Mouse (Mus musculus) heart, adult 9 months (tissue): ENCODE measurements around the gene Crk.

Source experiments
- DNase-seq, 2 experiments: peaks; one replicate each; pipeline ENCODE4 v3.0.0; 2022; ENCODE audit warnings: low spot score in 2 of 2

The Crk gene

GRCm38 (mm10) chr11:75678747-75679438 lies at the start of gene Crk:
Crk (plus strand) TSS chr11:75679259.
- DNase-seq = peak; percentile 98

DNA sequence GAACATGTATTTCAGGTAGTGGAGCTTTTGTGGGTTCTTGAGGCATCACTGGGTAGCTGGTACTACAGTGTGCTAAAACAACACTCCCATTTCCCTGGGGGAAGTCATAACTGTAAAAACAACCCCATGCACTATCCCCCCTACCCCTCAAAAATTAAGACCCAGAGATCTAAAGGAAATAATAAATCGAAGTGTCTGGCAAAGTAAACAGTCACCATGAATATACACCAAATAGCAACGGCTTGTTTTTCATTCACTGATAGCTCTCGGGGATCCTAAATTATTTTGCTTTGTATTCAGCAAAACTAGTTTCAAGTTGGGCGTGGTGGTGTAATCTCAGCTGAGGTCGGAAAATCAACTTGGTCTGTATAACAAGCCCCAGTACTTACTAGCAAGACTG lies 49.0 kb upstream of the Crk start:
- DNase-seq = no peak

- DNase-seq = peak; percentile 99
Observed at GRCm38 (mm10) chr11:75630645-75631229, 48.3 kb upstream of the Crk start, which contains the start of gene Inpp5k. Inpp5k (plus strand) TSS chr11:75630988.

- DNase-seq = peak in 1 of 2 experiments; percentile 39
Observed at GRCm38 (mm10) chr11:75631561-75632225, 47.4 kb upstream of the Crk start.

- DNase-seq = no peak
Observed at GRCm38 (mm10) chr11:75632921-75633320, 46.1 kb upstream of the Crk start.

DNA sequence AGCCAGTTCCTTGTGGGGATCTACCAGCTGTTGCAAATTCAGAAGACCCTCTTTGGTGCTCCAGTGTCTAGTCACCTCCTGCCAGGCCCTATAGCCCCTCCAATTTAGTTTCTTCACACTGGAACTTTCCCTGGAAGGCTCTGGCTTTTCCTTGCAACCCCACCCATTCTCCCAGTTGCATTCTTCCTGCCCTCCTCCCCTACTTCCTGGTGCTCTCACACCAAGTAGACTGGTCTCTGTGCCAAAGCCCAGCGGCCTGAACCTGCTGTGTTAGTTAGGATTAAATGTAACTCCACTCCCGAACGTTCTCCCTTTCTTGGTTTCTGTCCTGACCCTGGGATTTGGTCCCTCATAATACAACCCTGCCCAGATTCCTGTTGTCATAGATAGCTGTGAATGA lies 44.3 kb upstream of the Crk start:
- DNase-seq = no peak

DNA sequence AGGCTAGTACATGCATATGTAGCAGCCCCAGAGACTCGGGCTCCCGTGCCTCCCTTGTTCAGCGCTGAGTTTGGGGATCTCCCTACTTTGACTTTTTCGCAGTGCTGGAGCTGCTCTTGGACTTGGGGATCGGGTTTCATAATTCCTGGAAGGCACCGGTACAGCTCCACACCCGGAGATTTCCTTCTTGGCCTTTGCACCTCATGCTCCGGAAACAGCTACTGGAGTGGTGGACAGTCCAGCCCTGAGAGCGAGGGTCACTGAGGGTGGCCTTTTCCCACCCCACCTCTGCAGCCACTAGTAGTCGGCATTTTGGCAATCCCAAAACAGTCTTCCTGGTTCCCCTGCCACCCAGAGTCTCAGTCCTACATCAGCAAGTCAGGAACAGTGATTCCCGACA lies 43.7 kb upstream of the Crk start:
- peak; percentile 61 to 83 for DNase-seq

- no peak for DNase-seq
Observed at GRCm38 (mm10) chr11:75643323-75643722, 35.7 kb upstream of the Crk start.

DNA sequence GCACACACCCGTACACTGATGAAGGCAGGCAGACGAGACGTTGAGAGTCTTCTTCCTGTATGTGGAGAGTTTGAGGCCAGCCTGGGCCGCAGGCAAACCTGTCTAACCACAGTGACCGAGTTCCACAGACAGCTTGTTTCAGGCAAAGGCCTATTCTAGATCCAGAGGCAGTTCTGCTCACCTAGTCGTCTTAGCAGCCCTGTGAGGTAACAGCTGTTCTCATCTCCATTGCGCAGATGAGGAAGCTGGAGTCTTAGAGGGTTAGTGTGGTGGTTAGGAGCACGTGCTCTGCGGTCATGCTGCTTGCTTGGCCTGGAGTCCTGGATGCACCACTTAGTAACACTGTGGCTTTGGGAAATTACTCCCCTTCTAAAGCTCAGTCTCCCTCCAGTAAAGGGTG lies 34.4 kb upstream of the Crk start:
- no peak for DNase-seq

DNA sequence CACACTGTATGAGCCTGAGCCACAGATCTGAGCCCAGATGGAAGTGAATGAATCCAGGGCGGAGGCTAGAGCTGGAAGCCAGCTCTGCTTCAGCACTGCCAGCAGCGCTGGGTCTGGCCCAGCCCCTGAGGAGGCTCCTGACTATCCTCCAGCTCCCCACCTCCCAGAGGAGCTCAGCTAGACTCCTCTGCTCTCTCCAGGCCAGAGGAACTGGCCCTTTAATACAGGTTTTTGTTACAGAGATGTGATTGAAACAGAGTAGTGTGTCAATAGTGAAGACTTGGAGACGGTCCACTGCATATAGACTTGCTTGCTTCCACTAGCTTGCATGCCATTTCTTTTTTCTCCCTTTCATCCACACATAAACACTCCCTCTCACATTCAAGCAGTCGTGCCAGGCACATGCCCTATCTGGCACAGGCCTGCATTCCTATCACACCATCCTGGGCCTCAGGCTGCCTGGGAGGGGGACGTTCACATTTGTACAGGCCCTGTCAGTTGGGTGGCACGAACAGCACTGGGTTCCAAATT lies 31.3 kb upstream of the Crk start:
- peak; percentile 53 to 67 for DNase-seq

DNA sequence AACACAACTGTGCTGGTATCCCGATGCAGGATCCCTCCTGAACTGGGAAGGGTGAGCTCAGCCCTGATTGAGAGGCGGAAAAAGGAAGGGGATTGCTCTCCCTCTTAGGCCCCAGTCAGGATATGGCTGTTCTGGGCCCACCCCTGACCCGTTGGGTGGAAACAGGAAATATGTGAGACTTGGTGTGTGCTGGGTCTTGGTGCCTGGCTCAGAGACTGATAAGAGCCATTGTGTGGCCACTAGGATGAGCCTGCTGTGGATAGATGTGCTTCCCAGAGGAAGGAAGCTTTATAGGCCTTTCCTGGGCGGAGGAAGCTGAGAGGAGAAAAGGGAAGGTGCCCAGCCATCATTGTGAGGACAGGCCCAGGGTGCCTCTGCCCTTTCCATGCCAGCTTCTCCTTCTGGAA lies 29.9 kb upstream of the Crk start:
- DNase-seq = peak; percentile 72 to 86

GRCm38 (mm10) chr11:75650311-75650710 lies 28.7 kb upstream of the Crk start, which contains the start of gene Myo1c:
Myo1c (plus strand) TSS chr11:75650504.
- peak; percentile 80 to 88 for DNase-seq

- peak in 1 of 2 experiments; percentile 32 for DNase-seq
Observed at GRCm38 (mm10) chr11:75650958-75651425, 28.1 kb upstream of the Crk start.

- peak; percentile 87 to 89 for DNase-seq
Observed at GRCm38 (mm10) chr11:75651426-75652221, 27.4 kb upstream of the Crk start.

DNA sequence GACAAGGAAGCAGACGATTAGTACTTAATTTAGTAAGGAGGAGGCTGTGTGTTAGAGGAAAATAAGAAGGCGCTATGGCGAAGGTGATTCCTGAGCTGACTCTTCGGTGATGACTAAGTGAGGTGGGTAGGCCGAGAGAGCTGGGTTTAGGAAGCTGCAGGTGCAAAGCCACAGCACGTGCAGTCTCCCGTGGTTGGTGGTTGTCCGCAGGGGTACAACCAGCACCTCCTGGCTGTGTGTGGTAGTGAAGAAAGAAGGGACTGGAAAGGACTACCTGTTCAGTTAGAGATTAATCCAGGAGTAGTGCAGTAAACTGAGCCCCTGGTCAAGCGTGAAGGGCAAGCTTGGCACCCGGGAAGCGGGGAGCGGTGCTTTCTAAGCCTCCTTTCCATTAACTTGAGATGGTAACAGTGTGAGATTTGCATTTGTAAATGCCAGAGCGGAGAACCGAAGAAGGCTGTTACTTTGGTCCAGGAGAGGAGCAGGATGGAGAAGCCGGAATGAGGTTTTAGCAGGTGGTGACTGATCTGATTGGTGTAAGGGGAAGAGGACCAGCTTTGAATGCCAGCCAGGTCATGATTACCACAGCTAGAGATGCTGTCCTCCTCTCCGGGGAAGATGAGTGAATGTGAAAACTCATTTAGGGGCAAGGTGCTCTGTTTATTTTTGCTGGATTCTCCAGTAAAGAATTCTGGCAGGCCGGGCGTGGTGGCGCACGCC lies 26.7 kb upstream of the Crk start:
- DNase-seq = no peak

GRCm38 (mm10) chr11:75652942-75653684 lies 25.9 kb upstream of the Crk start:
- DNase-seq = peak; percentile 37 to 41

DNA sequence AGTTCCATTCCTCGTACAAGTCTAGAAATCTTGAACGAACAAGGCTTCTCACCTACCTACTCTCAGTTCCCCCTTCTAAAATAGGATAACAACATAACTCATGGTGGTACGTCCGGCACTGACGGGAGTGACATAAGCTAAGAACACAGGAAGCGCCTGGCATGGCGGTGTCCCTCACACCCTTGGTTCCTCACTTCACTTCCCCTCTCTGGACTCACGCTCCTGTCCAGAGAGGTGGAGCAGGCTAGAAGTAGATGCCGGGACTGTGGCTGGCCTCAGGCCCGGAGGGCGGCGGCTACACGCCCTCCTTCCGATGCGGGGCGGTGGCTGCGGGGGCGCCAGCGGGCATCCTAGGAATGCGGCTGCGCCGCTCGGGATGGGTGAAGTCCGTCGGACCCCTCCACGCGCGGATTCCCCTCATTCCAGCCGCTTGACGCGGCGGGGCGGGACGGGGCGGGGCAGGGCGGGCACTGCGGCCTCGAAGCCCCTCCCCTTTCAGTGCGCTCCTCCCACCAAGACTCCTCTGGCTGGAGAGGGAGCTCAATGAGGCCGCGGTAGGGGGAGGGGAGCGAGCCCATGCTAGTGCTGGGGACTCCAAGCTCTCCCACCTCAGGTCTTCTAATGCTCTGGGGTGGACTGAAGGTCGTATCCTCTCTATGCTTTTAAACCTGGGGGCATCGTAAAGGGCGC lies 25.1 kb upstream of the Crk start:
- peak; percentile 84 to 88 for DNase-seq

DNA sequence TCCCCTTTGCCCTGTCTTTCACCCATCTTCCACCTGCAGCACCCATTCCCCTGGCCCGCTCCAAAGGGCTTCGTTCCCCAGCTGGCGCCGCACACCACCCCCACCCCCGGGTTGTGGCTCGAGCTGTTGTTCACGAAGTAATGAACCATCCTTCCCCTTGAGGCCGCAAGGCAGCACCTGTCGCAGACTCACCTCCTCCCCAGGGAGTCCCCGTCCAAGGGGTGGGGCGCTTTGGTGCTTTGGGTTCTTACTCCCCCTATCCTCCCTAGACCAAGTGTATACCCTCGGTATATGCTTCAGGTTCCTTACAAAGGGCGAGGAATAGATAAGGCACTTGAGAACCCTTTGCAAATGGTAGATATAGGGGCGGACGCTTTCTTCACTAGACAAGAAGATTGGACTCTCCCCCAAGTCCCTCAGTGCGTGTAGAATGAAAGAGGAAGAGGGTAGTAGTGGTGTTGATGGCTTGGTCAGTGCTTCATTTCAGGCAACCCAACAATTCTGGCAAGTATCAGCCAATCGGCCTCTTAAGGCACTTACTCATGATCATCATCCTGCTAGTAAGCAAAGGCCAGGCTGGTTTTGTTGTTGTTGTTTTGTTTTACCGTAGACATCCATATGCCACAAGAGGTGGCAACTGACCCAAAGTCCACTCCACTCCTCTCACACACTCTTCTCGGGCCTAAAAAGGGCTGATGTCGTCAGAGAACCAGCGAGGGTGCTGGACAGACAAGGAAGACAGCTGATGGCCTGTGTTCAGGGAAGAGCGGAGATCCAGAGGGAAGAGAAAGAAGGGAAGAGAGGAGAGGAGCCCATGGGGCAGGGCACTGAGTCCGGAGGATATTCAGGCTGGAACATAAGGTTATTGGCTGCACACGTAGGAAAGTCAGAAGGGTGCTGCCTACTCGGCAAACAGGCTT lies 24.3 kb upstream of the Crk start:
- peak in 1 of 2 experiments; percentile 36 for DNase-seq
